Mouse (Mus musculus): ENCODE results near the gene Inpp5k. TPM values are rescaled to one million over a fixed set of nuclear protein-coding genes. Genes with fewer than 3 reads are reported as not detected.
A peak's percentile ranks its signal among the peaks of the same experiment; 100 is the strongest.

Inpp5k gene
- polyA plus RNA-seq, 1 experiment from 2014 or later = 19.8 TPM

- H3K36me3 ChIP-seq = no peaks in the 10 kb centered on the region
- WGBS = 75% methylated on average over 4 of the region's 4 CpGs
- peaks cover 20% of the 10 kb centered on the region for H3K27me3 ChIP-seq
- ATAC-seq (ENCODE audit: insufficient number of reproducible peaks, insufficient read depth, low FRiP score, low TSS enrichment) = no peak
- H3K27ac ChIP-seq = no peak overlapping the region
- no peaks in the 10 kb centered on the region for H3K9me3 ChIP-seq
- H3K4me2 ChIP-seq (replicated peaks) = no peak overlapping the region
- peaks cover 14% of the 10 kb centered on the region for H3K4me1 ChIP-seq
- no peak overlapping the region for H3K4me3 ChIP-seq
- H3K9ac ChIP-seq = no peak overlapping the region
These were observed 18.4 kb downstream of the Inpp5k start for GRCm38 (mm10) chr11:75649155-75649561.

GRCm38 (mm10) chr11:75650311-75650710 is 19.5 kb downstream of the Inpp5k start, which contains the start of gene Myo1c:
TSS of gene Myo1c (plus strand) at chr11:75650504.
- Histone ChIP-seq H3K4me1 (peaks cover 20% of the 10 kb centered on the region), H3K36me3 (no peaks in the 10 kb centered on the region), H3K4me3 (peak within 1 kb of the TSS; percentile 58), H3K27ac (peak within 1 kb of the TSS; percentile 61; the same call in 1 of the 2 replicates), H3K27me3 (peaks cover 24% of the 10 kb centered on the region), H3K4me2 (replicated peaks) (peak within 1 kb of the TSS; percentile 86), H3K9ac (peak within 1 kb of the TSS; percentile 66), H3K9me3 (no peaks in the 10 kb centered on the region)
- no peak for ATAC-seq (ENCODE audit: insufficient number of reproducible peaks, insufficient read depth, low FRiP score, low TSS enrichment)
- 69% methylated on average over 7 of the region's 7 CpGs for whole genome bisulfite sequencing

GRCm38 (mm10) chr11:75650958-75651425 is 20.2 kb downstream of the Inpp5k start:
- H3K4me3 ChIP-seq = peak overlapping the region; percentile 58
- no peak for ATAC-seq (ENCODE audit: insufficient number of reproducible peaks, insufficient read depth, low FRiP score, low TSS enrichment)
- peaks cover 24% of the 10 kb centered on the region for H3K27me3 ChIP-seq
- H3K4me2 ChIP-seq (replicated peaks) = peak overlapping the region; percentile 86
- no peaks in the 10 kb centered on the region for H3K9me3 ChIP-seq
- H3K4me1 ChIP-seq = peaks cover 20% of the 10 kb centered on the region
- 46% methylated on average over 13 of the region's 13 CpGs for WGBS
- H3K9ac ChIP-seq = peak overlapping the region; percentile 66
- H3K36me3 ChIP-seq = no peaks in the 10 kb centered on the region
- H3K27ac ChIP-seq = peak overlapping the region; percentile 61; the same call in 1 of the 2 replicates

- H3K9ac ChIP-seq = peak overlapping the region; percentile 66
- H3K4me3 ChIP-seq = peak overlapping the region; percentile 58
- H3K36me3 ChIP-seq = no peaks in the 10 kb centered on the region
- H3K27me3 ChIP-seq = peaks cover 24% of the 10 kb centered on the region
- H3K4me1 ChIP-seq = peaks cover 24% of the 10 kb centered on the region
- under 1% methylated on average over 54 of the region's 54 CpGs for WGBS
- H3K27ac ChIP-seq = peak overlapping the region; percentile 61
- ATAC-seq (ENCODE audit: insufficient number of reproducible peaks, insufficient read depth, low FRiP score, low TSS enrichment) = peak; percentile 55
- peak overlapping the region; percentile 86 for H3K4me2 ChIP-seq (replicated peaks)
- no peaks in the 10 kb centered on the region for H3K9me3 ChIP-seq
These were observed 20.8 kb downstream of the Inpp5k start for GRCm38 (mm10) chr11:75651426-75652221.

GRCm38 (mm10) chr11:75652222-75652941 is 21.6 kb downstream of the Inpp5k start:
- H3K36me3 ChIP-seq = no peaks in the 10 kb centered on the region
- ATAC-seq (ENCODE audit: insufficient number of reproducible peaks, insufficient read depth, low FRiP score, low TSS enrichment) = no peak
- no peaks in the 10 kb centered on the region for H3K9me3 ChIP-seq
- peaks cover 24% of the 10 kb centered on the region for H3K27me3 ChIP-seq
- 22% methylated on average over 20 of the region's 20 CpGs for WGBS
- peak overlapping the region; percentile 58 for H3K4me3 ChIP-seq
- 0 out of 2 replicates have a peak overlapping the region, but pooled peaks have one; percentile 61 for H3K27ac ChIP-seq
- H3K4me2 ChIP-seq (replicated peaks) = peak overlapping the region; percentile 86
- peaks cover 26% of the 10 kb centered on the region for H3K4me1 ChIP-seq
- peak overlapping the region; percentile 66; the same call in 1 of the 2 replicates for H3K9ac ChIP-seq

- WGBS = 27% methylated on average over 14 of the region's 14 CpGs
- Histone ChIP-seq H3K4me1 (peaks cover 26% of the 10 kb centered on the region), H3K4me2 (replicated peaks) (peak overlapping the region; percentile 85), H3K27me3 (peaks cover 24% of the 10 kb centered on the region), H3K36me3 (0 out of 2 replicates have a peak, but pooled peaks cover 3% of the 10 kb centered on the region), H3K4me3 (peak overlapping the region; percentile 48), H3K9ac (no peak overlapping the region), H3K9me3 (no peaks in the 10 kb centered on the region), H3K27ac (no peak overlapping the region)
- ATAC-seq (ENCODE audit: insufficient number of reproducible peaks, insufficient read depth, low FRiP score, low TSS enrichment) = no peak
These were observed 22.3 kb downstream of the Inpp5k start for GRCm38 (mm10) chr11:75652942-75653684.

GRCm38 (mm10) chr11:75653781-75654470 is 23.1 kb downstream of the Inpp5k start:
- peaks cover 24% of the 10 kb centered on the region for H3K27me3 ChIP-seq
- peaks cover 26% of the 10 kb centered on the region for H3K4me1 ChIP-seq

GRCm38 (mm10) chr11:75654471-75655390 is 23.9 kb downstream of the Inpp5k start:
- Histone ChIP-seq H3K9ac (peak overlapping the region; percentile 51; the same call in 1 of the 2 replicates), H3K4me3 (peak overlapping the region; percentile 68), H3K9me3 (no peaks in the 10 kb centered on the region), H3K27me3 (peaks cover 24% of the 10 kb centered on the region), H3K27ac (no peak overlapping the region), H3K4me2 (replicated peaks) (peak overlapping the region; percentile 85), H3K36me3 (peaks cover 11% of the 10 kb centered on the region), H3K4me1 (peaks cover 26% of the 10 kb centered on the region)
- WGBS = 40% methylated on average over 25 of the region's 25 CpGs
- no peak for ATAC-seq (ENCODE audit: insufficient number of reproducible peaks, insufficient read depth, low FRiP score, low TSS enrichment)

More at GRCm38 (mm10) chr11:75653781-75654470, 23.1 kb downstream of the Inpp5k start:
- Histone ChIP-seq H3K27ac (peak overlapping the region; percentile 51; the same call in 1 of the 2 replicates), H3K4me3 (peak overlapping the region; percentile 48), H3K9ac (peak overlapping the region; percentile 51), H3K9me3 (no peaks in the 10 kb centered on the region), H3K36me3 (0 out of 2 replicates have a peak, but pooled peaks cover 6% of the 10 kb centered on the region), H3K4me2 (replicated peaks) (peak overlapping the region; percentile 85)
- ATAC-seq (ENCODE audit: insufficient number of reproducible peaks, insufficient read depth, low FRiP score, low TSS enrichment) = peak; percentile 37
- WGBS = 3% methylated on average over 45 of the region's 45 CpGs

GRCm38 (mm10) chr11:75655621-75656545 is 25.1 kb downstream of the Inpp5k start:
- peaks cover 24% of the 10 kb centered on the region for H3K27me3 ChIP-seq
- ATAC-seq (ENCODE audit: insufficient number of reproducible peaks, insufficient read depth, low FRiP score, low TSS enrichment) = no peak
- H3K9ac ChIP-seq = peak overlapping the region; percentile 74
- H3K27ac ChIP-seq = peak overlapping the region; percentile 58; the same call in 1 of the 2 replicates
- WGBS = 1% methylated on average over 78 of the region's 78 CpGs
- no peaks in the 10 kb centered on the region for H3K9me3 ChIP-seq
- peak overlapping the region; percentile 68 for H3K4me3 ChIP-seq
- peaks cover 23% of the 10 kb centered on the region for H3K4me1 ChIP-seq
- H3K36me3 ChIP-seq = peaks cover 20% of the 10 kb centered on the region
- peak overlapping the region; percentile 85 for H3K4me2 ChIP-seq (replicated peaks)

Measured in embryonic facial prominence, embryonic 12.5 days (tissue).